Mouse (Mus musculus) heart, postnatal 14 days (tissue): Measurements from ENCODE around the gene Lgi1. TPM values are rescaled to one million over a fixed set of nuclear protein-coding genes. Genes with fewer than 3 reads are reported as not detected.

Source experiments
- DNase-seq, 2 experiments: peaks; one replicate each; pipeline ENCODE4 v3.0.0; 2021 to 2022
- intact Hi-C: fragments of 180-260 bp; cut with DNase I; formaldehyde crosslinking; loops from one replicate; pipeline ENCODE4 v1.15.1; 2025
- total RNA-seq, 2 experiments: library from RNA; stranded (reverse); gene quantifications; 2 replicates each; pipeline ENCODE4 v1.2.3; 2021

Lgi1 gene
- total RNA-seq, 2 experiments from 2014 or later: 1.6 to 1.8 TPM

DNA sequence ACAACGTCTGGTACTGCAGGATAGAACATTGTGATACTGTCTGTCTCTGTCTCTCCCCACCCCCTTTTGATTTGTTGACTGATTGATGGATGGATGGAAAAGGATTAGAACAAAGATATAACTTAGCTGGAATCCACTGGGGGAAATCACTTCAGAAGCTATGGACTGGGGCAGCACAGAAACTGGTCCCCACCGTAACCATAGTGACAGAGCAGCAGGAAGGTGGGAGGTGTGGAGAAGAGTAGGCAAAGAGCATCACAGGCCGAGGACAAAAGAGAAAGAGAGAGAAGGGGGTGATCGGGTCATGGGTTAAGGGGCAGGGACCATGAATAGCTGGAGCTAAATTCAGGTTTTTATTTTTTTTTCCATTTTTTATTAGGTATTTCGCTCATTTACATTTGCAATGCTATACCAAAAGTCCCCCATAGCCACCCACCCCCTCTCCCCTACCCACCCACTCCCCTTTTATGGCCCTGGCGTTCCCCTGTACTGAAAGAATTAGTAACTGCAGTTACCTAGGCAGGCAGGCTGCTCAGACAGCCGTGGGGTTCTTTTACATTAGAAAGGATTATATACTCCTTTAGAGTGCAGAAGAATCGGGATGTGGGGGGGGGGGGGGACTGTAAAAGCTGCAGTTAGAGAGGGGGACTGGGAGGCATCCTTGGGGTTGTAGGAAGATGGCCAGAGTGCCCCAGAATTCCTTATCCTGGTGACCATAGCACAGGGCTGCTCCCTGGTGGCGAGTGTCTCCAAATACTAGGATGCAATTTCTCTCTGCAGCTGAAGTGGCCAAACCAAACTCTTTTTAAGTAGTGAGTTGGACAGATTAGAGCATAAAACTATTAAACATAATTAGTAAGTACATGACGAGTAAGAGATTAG, 60.1 kb downstream of the Lgi1 start:
- DNase-seq: peak in 1 of 2 experiments; percentile 34
- intact Hi-C loops: no loop called here

DNA sequence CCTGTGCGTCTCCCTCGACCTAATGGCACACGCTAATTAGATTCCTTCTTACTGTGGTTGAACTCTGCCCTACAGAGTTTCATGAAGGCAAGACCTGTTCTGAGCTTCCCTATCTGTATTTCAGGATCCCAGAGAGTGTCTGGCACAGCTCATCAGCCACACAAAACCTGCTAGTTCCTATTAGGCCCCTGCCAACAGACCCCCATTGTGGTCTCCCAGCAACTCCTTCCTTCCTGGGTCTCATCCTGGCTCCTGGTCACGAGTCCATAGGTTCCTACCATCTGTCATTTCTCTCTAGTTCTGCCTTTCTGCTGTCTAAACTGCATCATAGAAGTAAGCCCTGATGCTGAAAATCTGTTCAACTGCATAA, 60.7 kb downstream of the Lgi1 start:
- no peak for DNase-seq
- intact Hi-C loops: no loop called here

DNA sequence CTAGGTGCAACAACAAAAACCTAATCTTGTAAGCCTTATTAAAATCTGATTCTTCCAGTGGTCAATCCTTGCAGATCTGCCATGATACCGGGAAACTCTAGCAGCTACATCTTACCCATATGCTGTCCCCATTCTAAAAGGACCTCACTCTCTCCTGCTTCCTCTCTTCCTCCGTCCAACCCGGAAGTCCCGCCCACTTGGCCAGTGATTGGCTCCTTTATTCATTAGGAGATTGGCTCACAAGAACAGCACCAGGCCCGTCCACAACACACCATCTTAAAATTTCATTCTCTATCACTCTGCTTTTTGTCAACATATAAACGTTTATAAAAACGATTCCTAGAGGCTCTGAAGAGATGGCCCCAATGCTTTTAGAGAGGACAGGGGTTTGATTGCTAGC, 61.5 kb downstream of the Lgi1 start:
- no peak for DNase-seq
- intact Hi-C loops: no loop called here

DNA sequence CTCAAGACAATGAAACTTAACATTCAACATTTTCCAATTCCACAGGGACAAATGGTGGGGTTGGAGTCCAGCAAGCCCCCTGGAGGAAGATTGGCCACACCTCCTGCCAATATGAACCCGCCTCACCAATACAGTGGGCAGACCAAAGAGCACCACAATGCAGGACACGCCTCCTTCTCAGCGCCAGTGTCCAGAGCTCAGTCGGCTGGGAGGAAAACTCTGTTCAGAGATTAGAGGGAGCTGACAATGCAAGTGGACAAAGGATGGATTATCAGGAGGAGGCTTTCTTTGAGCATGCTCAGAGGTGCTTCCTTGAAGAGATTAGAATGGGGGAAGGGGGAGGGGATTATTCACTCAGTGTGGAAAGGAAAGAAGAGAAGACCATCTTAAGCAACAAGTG, 62.7 kb downstream of the Lgi1 start:
- intact Hi-C loops: no loop called here
- no peak for DNase-seq

DNA sequence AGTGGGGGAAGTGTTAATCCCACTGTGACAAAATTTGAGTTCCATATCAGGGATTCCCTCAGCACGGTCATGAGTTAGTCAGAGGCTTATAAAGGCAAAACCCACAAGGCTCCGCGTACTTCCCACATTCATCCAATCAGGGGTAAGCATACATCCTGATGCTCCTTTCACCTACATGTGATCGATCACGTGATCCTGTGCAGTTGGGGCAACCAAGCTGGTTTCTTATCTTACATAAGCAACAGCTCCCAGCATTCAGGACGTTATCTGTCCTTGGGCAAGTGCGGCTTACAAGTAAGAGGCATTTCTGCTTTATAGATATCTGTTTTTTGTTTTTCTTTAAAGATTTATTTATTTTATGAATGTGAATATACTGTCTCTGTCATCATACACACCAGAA, 63.7 kb downstream of the Lgi1 start:
- DNase-seq: no peak
- intact Hi-C loops: no loop called here

DNA sequence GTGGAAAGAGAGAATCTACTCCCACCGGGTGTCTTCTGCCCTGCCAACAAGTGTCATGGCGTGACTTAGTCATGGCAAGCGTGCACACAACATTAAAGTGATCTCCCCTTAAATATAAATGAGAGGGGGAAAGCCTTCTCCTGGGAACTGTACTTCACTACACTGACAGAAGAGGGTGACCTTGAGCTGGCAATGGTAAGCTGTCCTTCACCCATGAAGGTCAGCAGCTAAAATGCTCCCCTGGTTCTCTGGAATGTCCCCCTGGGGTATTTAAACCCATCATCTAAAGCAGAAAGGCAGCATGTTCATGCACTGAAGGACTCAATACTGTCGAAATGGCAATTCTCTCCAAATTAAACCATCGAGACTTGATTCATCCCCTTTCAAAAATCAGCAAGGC, 64.9 kb downstream of the Lgi1 start:
- intact Hi-C loops: no loop called here
- DNase-seq: no peak

DNA sequence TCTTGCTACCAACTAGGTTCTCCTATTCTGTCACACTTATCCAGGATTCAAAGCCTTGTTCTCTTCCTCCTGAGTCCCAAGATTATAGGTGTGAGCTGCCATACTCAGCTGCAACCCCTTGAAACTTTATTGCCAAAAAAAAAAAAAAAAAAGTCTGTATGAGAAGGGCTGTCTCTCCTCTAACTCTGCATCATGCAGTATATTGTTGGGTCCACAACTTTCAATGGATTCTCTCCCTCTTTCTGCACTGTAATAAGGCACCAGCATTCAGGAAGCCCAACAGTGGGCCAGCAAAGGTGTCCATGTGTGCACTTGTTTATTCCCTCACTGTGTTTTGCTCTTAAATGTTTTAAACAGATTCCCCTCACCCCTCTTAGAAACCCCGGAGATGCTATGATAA, 66.7 kb downstream of the Lgi1 start:
- intact Hi-C loops: no loop called here
- no peak for DNase-seq

DNA sequence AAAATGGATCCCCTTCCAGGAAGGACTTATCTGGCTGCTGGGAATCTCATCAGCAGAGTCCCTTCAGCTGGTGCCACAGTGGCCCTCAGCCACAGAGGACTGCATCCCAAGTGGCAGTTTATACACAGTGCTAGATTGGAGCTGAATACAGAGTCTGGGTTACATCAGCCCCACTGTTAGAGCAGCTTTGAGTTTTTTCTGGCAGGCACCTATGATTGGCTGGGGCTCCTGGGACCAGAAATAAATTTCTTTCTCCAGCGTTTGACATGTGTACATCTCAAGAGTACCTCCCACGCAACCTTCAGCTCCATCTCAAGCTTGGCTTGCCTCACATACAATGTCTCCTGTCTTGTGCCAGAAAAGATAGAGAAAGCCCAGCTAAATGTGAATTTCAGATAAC, 67.9 kb downstream of the Lgi1 start:
- peak in 1 of 2 experiments; percentile 7 for DNase-seq
- intact Hi-C loops: no loop called here

DNA sequence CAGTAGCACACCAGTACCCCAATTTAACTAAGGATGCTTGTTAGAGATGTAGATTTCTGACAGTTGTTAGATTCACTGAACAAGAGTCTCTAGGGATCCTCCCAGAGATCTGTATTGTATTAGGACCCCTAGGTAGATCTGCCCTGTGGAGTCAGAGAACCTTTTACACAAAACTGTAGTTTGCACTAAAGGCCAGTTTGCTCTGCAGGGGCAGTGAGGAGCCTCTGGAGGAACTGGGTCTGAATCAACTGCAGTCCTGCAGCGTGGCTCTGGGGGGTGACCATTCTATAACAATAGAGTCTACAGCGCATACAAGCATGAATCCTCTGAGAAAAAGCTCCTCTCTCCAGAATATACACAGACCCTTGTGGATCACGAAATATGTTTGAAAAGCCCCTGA, 68.5 kb downstream of the Lgi1 start:
- intact Hi-C loops: no loop called here
- DNase-seq: no peak

DNA sequence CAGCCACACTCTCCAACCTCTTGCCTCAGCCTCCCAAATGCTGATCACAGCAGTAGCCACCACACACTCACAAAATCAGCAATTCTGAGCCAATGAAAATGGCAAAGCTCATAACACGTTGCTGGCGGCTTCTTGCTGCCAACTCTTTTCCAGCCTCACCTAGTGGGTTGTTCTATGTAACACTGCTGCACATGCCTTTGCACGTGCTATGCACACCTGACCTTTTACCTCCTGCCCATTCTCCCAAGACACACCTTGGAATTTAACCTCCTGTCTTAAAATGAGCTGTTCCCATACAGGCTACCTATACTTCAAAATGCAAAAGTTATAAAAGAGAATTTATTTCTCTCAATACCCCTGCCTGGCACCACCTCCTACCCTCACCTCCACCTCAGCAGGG, 72.2 kb downstream of the Lgi1 start:
- no peak for DNase-seq
- intact Hi-C loops: no loop called here

DNA sequence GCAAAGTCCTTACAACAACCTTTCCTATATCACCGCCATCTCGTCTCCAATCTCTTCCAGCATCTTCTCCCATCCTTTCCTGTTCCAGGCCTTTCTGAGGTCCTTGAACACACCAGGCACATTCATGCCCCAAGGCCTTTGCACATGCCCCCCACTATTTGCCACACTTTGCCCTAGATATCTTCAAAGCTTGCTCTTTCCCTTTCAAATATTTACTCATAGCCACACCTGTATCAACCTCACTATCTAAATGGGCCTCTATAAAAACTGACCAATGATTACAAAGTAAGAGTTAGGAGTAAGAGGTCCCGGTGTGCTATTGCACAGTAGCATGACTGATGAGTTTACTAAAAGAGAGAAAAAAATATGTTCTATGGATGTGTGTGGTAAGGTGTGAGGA, 73.0 kb downstream of the Lgi1 start:
- no peak for DNase-seq
- intact Hi-C loops: no loop called here

DNA sequence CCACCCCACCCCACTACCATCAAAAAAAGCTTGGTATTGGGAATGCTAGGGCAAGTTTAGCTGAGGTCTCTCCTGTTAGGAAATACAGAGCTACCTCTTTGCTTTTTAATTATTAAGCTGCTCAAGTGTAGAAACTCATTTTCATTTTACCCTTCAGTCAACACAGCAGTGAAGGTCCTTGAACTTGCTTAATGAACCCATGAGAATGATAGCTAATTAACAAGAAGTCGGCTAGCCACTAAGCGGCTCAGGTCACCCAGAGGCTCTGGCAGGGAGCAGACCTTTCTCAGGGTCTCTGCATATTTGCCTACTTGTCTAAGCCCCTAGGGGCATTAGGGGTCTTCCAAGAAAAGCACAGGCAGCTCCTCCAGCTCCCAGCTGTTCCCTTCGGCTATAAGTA, 75.4 kb downstream of the Lgi1 start:
- DNase-seq: no peak
- intact Hi-C loops: no loop called here

DNA sequence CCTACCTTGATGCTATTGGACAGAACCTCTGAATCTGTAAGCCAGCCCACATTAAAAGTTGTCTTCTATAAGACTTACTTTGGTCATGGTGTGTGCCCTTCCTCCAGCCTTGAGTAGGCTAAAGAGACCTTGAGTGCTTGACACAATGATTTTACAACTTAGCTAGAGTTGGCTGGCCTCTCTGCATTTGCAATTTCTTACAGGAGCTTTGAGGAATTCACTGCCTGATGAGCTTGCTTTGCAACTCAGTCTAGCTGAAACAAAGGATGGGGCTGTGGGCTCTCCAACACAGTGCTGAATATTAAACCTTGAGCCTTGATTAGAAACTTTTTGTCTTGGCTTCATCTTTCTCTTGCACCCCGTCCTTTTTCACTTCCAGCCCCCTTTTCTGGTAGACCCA, 78.9 kb downstream of the Lgi1 start:
- no peak for DNase-seq
- intact Hi-C loops: no loop called here

DNA sequence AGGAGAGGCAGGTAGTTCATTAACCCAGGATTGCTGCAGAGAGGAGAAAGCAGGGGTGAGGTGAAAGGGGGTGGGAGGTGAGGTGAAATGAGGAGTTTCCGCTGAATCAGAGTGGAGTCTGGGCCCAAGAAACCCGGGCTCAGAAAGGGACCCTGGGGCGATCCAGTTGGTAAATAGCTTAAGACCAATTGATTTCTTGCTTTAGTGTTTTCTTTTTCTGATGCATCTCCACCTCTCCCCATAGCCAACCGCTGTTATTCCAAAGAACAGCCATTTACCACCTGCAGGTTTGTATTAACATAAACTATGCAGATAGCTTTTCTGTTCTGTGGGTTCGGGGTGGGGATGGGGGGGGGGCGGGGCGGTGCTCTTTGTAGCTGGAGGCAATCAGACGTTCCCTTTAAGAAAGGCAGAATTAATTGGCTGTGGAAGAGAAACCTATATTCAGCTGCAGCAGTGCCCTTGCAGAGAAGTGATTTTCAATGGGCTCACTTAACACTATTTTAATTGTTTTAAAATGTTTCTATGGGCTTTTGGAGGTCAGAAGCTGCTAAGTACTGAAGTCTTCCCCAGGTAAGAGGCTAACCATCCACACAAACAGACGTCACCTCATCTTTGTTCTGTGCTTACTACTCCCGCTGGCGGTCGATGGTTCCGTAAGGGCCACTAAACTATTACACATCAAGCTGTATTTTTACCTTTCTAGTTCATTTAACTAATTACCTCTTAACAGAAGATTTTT, 84.1 kb downstream of the Lgi1 start:
- intact Hi-C loops: no loop called here

DNA sequence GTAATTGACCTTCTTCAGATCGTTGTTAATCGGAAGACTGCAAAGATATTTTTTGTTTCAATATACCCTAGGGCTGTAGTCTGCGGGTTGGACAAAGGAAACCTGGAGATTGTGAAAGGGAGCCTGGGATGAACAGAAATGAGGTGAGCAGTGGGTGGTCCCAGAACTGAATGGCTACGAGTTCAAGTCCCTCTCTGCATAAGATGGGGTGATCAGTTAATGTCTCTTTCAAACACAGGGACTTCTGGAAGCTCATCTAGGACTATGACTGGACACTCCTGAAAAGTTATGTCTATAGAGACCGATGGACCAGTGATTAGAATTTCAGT, 84.6 kb downstream of the Lgi1 start:
- no peak for DNase-seq
- intact Hi-C loops: no loop called here

More for the DNA sequence above, 84.1 kb downstream of the Lgi1 start:
- no peak for DNase-seq

DNA sequence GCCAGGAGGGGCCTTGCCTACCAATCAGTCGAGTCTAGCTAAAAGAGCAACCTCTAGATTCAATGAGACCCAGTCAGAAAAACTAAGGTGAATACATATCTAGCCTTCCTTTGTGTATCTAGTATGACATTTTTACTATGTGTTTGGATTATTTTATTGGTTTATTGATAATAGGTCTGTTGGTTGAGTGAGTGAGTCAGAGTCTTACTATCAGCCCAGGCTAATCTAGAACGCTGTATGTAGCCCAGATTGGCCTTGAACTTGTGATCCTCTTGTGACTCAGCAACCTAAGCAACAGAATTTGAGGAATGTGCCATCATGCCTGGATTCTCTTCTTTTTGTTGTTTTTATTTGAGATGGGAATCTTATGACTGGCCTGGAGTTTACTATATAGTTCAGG, 86.9 kb downstream of the Lgi1 start:
- DNase-seq: no peak
- intact Hi-C loops: loop anchor here (5.0 to 10.0 kb wide), 3 partner anchors 99 to 276 kb away; no protein-coding TSS in a partner anchor

DNA sequence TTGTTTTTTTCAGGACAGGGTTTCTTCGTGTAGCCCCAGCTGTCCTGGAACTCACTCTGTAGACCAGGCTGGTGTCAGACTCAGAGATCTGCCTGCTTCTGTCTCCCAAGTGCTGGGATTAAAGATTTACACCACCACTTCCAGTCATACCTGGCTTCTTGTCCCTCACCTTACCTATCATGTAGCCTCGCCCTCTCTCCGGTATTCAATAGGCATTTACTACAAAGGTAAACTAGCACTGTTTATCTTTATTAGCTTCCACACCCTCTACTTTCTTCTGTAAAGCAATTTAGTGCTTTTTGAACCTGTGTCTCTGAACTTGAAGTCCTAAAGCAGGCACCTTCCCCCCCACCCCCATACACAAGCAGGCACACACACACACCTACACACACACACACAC, 87.4 kb downstream of the Lgi1 start:
- intact Hi-C loops: loop anchor here (1.0 to 10.0 kb wide), 4 partner anchors 99 to 396 kb away; no protein-coding TSS in a partner anchor
- no peak for DNase-seq

DNA sequence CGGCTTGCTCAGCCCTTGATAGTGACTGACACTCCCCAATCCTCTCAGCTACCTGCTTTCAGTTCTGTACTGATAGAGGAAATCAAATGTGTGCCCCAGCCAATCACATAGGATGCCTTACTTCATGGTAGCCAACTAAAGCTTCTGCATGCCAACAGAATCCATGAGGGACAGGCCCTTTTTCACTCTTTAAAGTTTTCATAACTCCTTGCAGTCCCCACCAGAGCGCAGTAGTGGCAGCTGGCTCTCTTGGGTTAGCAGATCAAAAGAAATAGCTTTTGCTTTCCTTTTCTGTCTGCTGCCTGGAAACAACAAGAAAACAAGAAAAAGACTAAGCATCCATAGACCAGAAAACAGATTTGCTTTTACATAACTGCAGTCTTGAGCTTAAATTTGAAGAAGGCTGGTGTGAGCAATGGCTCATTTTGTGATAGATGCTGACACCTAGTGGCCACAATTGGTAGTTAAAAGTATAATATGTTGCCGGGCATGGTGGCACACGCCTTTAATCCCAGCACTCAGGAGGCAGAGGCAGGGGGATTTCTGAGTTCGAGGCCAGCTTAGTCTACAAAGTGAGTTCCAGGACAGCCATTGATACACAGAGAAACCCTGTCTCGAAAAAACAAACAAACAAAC, 88.3 kb downstream of the Lgi1 start:
- DNase-seq: peak in 1 of 2 experiments; percentile 46
- intact Hi-C loops: loop anchor here (1.0 to 10.0 kb wide), 4 partner anchors 100 to 397 kb away; no protein-coding TSS in a partner anchor

DNA sequence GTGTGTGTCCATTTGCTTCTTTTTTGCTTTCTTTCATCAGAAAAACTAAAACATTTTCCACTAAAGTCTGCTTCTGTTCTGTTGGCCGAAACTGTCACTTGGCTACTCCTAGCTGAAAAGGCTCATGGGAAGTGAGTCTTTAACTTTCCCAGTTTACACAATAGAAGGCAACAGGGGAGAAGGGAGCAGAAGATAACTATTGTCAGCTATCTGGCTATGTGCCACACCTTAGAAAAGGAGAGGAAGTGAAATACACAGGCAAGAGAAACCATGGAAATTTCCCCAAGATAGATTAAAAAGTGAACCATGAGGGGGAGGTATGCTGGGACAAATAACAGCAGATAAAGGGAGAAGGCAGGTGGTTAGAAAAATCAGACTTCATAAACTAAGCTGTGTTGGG, 89.9 kb downstream of the Lgi1 start:
- DNase-seq: no peak
- intact Hi-C loops: loop anchor here (5.0 to 10.0 kb wide), 3 partner anchors 102 to 279 kb away; no protein-coding TSS in a partner anchor

DNA sequence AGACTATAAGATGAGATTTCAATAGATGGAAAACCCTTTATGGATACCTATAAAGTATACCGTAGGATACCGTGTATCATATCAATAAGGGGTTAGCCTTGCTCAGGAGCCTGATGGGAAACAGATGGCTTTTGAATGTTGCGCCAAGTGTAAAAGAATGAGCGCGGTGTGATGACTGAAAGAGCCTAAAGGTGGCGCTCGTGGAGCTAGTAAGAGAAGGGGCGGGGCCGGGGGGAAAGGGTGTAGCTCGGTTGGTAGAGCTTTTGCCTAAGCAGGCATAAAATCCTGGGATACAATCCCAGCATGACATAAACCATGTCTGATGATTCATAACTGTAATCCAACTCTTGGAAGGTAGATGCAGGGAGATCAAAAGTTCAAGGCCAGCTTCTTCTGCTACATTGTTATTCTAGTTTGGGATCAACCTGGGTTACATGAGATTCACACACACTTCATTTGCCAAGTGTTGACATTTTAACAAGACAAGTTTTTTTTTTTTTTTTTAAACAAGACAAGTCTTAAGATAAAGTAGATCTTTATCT, 90.6 kb downstream of the Lgi1 start:
- DNase-seq: no peak
- intact Hi-C loops: loop anchor here (5.0 to 10.0 kb wide), 3 partner anchors 103 to 280 kb away; no protein-coding TSS in a partner anchor
